Mouse (Mus musculus): Measurements from ENCODE around the gene Smoc2. TPM values are rescaled to one million over a fixed set of nuclear protein-coding genes. Genes with fewer than 3 reads are reported as not detected.

Smoc2 gene
- polyA plus RNA-seq, 1 experiment from 2014 or later = 4.6 TPM

- Histone ChIP-seq H3K9ac (no peak overlapping the region), H3K27ac (no peak overlapping the region), H3K4me1 (replicated peaks) (no peaks in the 10 kb centered on the region), H3K36me3 (no peaks in the 10 kb centered on the region), H3K4me2 (no peak overlapping the region), H3K27me3 (no peaks in the 10 kb centered on the region), H3K4me3 (replicated peaks) (no peak overlapping the region), H3K9me3 (replicated peaks) (no peaks in the 10 kb centered on the region)
- no peak for ATAC-seq (ENCODE audit: low read depth)
- no peak for DNase-seq
- WGBS (ENCODE audit: insufficient replicate concordance) = 23% methylated on average over 4 of the region's 4 CpGs
These were observed 38.1 kb downstream of the Smoc2 start for GRCm38 (mm10) chr17:14317439-14317838.

- H3K9me3 ChIP-seq (replicated peaks) = no peaks in the 10 kb centered on the region
- no peaks in the 10 kb centered on the region for H3K4me1 ChIP-seq (replicated peaks)
- DNase-seq (no peak), ATAC-seq (ENCODE audit: low read depth) (no peak)
- H3K4me3 ChIP-seq (replicated peaks) = no peak overlapping the region
- H3K9ac ChIP-seq = no peak overlapping the region
- no peaks in the 10 kb centered on the region for H3K27me3 ChIP-seq
- no peaks in the 10 kb centered on the region for H3K36me3 ChIP-seq
- H3K4me2 ChIP-seq = no peak overlapping the region
- no peak overlapping the region for H3K27ac ChIP-seq
- WGBS (ENCODE audit: insufficient replicate concordance) = 53% methylated on average over 7 of the region's 7 CpGs
These were observed 46.9 kb downstream of the Smoc2 start for GRCm38 (mm10) chr17:14326156-14326555.

DNA sequence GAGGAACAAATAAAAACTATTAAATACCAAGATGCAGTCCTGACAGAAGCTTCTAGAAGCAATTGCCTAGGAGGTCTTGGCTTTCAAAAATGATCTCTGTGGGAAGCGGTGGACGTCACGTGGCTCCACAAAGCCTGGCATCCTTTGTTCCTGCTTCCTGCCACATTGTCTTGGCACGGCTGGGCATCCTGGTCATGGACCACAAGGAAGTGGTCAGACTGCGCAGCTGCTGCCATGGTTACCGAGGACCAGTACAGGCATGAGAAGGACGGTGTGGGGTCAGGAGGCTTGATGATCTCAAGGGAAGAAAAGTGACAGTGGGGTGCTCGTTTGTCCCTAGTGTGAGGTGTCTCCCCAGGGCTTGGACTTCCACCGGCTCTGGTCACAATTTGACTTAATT, 48.7 kb downstream of the Smoc2 start:
- no peaks in the 10 kb centered on the region for H3K4me1 ChIP-seq (replicated peaks)
- H3K9ac ChIP-seq = no peak overlapping the region
- H3K36me3 ChIP-seq = no peaks in the 10 kb centered on the region
- no peak for DNase-seq
- 56% methylated on average over 9 of the region's 9 CpGs for WGBS (ENCODE audit: insufficient replicate concordance)
- no peaks in the 10 kb centered on the region for H3K9me3 ChIP-seq (replicated peaks)
- H3K4me3 ChIP-seq (replicated peaks) = no peak overlapping the region
- no peak overlapping the region for H3K4me2 ChIP-seq
- H3K27ac ChIP-seq = no peak overlapping the region
- H3K27me3 ChIP-seq = no peaks in the 10 kb centered on the region
- no peak for ATAC-seq (ENCODE audit: low read depth)

DNA sequence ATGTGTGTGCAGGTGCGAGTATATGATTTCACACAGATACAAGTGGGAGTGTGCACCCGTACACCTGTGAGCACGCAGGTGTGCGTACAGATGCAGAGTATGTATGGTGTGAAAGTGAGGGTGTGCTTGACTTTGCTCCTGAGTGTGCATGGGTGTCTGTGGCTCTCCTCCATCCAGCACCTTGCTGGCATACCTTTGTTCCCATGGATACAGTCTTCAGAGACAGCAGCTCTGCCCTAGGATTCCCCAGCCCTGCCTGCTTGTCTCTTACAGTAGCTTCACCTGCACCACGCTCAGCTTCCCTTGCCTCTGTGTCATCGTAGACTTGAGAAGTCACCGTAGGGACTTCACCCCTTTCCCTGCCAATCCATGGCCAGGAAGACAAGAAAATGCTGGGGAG, 51.2 kb downstream of the Smoc2 start:
- no peak overlapping the region for H3K9ac ChIP-seq
- H3K27ac ChIP-seq = no peak overlapping the region
- no peak overlapping the region for H3K4me2 ChIP-seq
- H3K9me3 ChIP-seq (replicated peaks) = no peaks in the 10 kb centered on the region
- 83% methylated on average over 7 of the region's 7 CpGs for WGBS (ENCODE audit: insufficient replicate concordance)
- H3K4me1 ChIP-seq (replicated peaks) = no peaks in the 10 kb centered on the region
- no peak for ATAC-seq (ENCODE audit: low read depth)
- H3K27me3 ChIP-seq = no peaks in the 10 kb centered on the region
- H3K4me3 ChIP-seq (replicated peaks) = no peak overlapping the region
- H3K36me3 ChIP-seq = no peaks in the 10 kb centered on the region
- no peak for DNase-seq

DNA sequence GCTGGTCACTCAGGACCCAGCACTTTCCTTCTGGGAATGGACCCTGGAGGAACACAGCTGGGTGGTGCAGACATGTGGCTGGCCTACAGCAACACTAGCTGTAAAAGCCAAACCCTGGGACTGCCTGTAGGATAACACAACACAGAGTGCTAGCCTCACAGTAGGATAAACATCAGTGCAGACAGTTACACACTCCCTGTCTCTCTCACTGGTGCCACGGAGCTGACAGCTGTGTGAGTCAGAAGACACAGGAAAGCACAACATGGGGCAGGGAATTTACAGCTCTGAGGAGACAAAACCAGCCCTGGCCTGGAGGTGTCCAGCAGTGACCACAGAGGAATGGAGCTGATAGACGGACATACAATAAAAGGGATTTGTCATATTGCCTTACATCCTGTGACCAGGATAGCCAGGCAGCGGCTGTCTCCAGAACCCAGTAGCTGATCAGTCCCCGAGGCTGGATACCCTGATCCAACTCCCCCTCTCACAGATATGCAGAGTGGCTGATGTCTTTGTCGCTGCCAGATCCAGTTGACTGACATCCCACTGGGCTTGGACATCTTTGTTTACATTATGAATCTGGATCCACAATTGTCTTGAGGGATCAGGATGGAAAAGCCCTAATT, 60.7 kb downstream of the Smoc2 start:
- DNase-seq = no peak
- H3K4me2 ChIP-seq = no peak overlapping the region

DNA sequence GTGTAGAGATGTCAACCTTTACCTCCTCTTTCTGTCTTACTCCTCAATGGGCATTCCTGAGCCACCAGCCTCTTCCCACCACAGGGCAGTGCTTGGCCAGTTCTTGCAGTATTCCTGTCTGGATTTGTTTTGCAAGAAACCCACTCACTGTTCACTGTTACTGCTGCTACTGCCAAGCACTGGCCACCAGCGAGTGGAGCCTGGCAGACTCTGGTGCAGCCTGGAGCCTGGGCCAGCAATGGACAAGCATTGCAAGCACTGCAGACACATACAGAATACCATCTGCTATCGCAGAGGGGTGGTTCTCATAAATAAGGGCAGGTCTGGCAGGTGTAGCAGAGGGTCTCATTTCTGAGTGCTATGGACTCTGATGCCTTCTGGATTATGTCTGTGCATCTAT, 61.4 kb downstream of the Smoc2 start:
- Histone ChIP-seq H3K4me2 (no peak overlapping the region), H3K9ac (no peak overlapping the region), H3K27me3 (no peaks in the 10 kb centered on the region), H3K36me3 (no peaks in the 10 kb centered on the region), H3K4me1 (replicated peaks) (no peaks in the 10 kb centered on the region), H3K27ac (no peak overlapping the region), H3K9me3 (replicated peaks) (no peaks in the 10 kb centered on the region), H3K4me3 (replicated peaks) (no peak overlapping the region)
- ATAC-seq (ENCODE audit: low read depth) = no peak
- no peak for DNase-seq
- 59% methylated on average over 2 of the region's 2 CpGs for WGBS (ENCODE audit: insufficient replicate concordance)

More for the DNA sequence above, 60.7 kb downstream of the Smoc2 start:
- no peak overlapping the region for H3K9ac ChIP-seq
- no peak overlapping the region for H3K4me3 ChIP-seq (replicated peaks)
- no peaks in the 10 kb centered on the region for H3K4me1 ChIP-seq (replicated peaks)
- H3K9me3 ChIP-seq (replicated peaks) = no peaks in the 10 kb centered on the region
- no peaks in the 10 kb centered on the region for H3K27me3 ChIP-seq
- WGBS (ENCODE audit: insufficient replicate concordance) = 45% methylated on average over 5 of the region's 5 CpGs
- H3K27ac ChIP-seq = no peak overlapping the region
- no peak for ATAC-seq (ENCODE audit: low read depth)
- no peaks in the 10 kb centered on the region for H3K36me3 ChIP-seq

DNA sequence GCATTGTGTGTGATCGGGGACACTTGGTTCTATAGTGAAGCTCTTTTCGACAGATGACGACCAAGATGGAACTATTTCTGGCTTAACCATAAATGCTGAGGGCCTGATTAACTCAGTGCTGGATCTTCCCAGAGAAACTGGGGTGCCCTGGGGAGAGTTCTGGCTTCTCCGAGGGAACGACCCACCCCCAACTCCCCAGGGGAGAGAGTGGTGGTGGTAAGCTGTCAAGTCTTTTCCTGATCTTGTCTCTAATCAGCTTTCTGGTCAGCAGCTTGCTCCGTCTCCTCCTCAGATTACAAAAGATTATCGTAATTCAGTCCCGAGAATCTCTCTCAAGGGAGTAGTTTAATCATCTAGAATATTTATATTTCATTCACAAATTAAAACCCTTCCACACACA, 63.2 kb downstream of the Smoc2 start:
- Histone ChIP-seq H3K9me3 (replicated peaks) (no peaks in the 10 kb centered on the region), H3K27me3 (no peaks in the 10 kb centered on the region), H3K4me3 (replicated peaks) (no peak overlapping the region), H3K4me1 (replicated peaks) (no peaks in the 10 kb centered on the region), H3K27ac (no peak overlapping the region), H3K9ac (no peak overlapping the region), H3K4me2 (no peak overlapping the region), H3K36me3 (no peaks in the 10 kb centered on the region)
- DNase-seq = no peak
- 34% methylated on average over 8 of the region's 8 CpGs for WGBS (ENCODE audit: insufficient replicate concordance)
- no peak for ATAC-seq (ENCODE audit: low read depth)

DNA sequence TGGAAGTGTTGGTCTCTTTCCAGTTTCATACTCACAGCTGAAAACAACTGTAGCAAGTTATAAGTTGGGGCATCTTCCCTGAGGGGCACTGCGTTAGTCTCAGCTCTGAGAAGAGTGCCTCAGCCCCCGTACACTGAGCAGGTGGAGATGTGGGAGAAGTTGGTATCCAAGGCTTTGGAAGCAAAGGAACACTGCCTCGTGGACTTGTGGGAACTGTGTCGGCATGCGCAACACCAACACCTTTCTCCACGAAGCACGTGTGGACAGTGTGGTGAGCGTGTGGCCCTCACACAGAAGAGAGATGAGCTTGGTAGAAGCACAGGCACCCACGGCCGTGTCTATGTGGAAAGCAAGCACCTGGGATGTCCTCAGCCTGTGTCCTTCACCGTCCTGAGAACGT, 64.1 kb downstream of the Smoc2 start:
- Histone ChIP-seq H3K27ac (no peak overlapping the region), H3K27me3 (no peaks in the 10 kb centered on the region), H3K4me3 (replicated peaks) (no peak overlapping the region), H3K4me1 (replicated peaks) (no peaks in the 10 kb centered on the region), H3K4me2 (no peak overlapping the region), H3K36me3 (no peaks in the 10 kb centered on the region), H3K9ac (no peak overlapping the region), H3K9me3 (replicated peaks) (no peaks in the 10 kb centered on the region)
- no peak for ATAC-seq (ENCODE audit: low read depth)
- 66% methylated on average over 12 of the region's 12 CpGs for WGBS (ENCODE audit: insufficient replicate concordance)
- no peak for DNase-seq

GRCm38 (mm10) chr17:14345556-14345955, 66.2 kb downstream of the Smoc2 start:
- 42% methylated on average over 4 of the region's 4 CpGs for WGBS (ENCODE audit: insufficient replicate concordance)
- Histone ChIP-seq H3K4me2 (no peak overlapping the region), H3K27me3 (no peaks in the 10 kb centered on the region), H3K4me1 (replicated peaks) (no peaks in the 10 kb centered on the region), H3K36me3 (no peaks in the 10 kb centered on the region), H3K27ac (no peak overlapping the region), H3K9ac (no peak overlapping the region), H3K4me3 (replicated peaks) (no peak overlapping the region), H3K9me3 (replicated peaks) (no peaks in the 10 kb centered on the region)
- DNase-seq (no peak), ATAC-seq (ENCODE audit: low read depth) (no peak)

DNA sequence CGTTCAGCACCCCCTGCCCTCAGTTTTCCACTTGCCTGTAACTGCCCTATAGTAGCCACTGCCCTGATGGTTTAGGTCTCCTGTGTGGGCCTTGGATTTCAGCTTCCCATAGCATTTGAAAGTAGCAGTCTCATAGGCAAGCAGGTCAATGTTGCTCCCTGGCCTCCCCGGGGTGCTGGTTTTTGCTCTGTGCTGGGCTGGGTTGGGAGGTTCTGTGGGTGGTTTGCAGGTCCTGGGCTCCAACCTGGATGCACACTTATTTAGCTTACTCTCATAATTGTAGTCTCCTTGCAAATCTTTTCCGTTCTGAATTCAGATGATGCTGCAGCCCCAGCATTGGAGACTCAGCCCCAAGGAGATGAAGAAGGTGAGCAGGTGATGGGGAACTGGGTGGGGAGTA, 67.6 kb downstream of the Smoc2 start:
- no peak for DNase-seq
- Histone ChIP-seq H3K9ac (no peak overlapping the region), H3K36me3 (no peaks in the 10 kb centered on the region), H3K4me1 (replicated peaks) (no peaks in the 10 kb centered on the region), H3K9me3 (replicated peaks) (no peaks in the 10 kb centered on the region), H3K4me2 (no peak overlapping the region), H3K4me3 (replicated peaks) (no peak overlapping the region), H3K27me3 (no peaks in the 10 kb centered on the region), H3K27ac (no peak overlapping the region)
- WGBS (ENCODE audit: insufficient replicate concordance) = 49% methylated on average over 3 of the region's 3 CpGs
- no peak for ATAC-seq (ENCODE audit: low read depth)

GRCm38 (mm10) chr17:14349086-14349814, 69.9 kb downstream of the Smoc2 start:
- no peaks in the 10 kb centered on the region for H3K9me3 ChIP-seq (replicated peaks)
- 66% methylated on average over 6 of the region's 6 CpGs for WGBS (ENCODE audit: insufficient replicate concordance)
- no peaks in the 10 kb centered on the region for H3K36me3 ChIP-seq
- no peaks in the 10 kb centered on the region for H3K4me1 ChIP-seq (replicated peaks)
- H3K9ac ChIP-seq = no peak overlapping the region
- H3K4me3 ChIP-seq (replicated peaks) = no peak overlapping the region
- DNase-seq (no peak), ATAC-seq (ENCODE audit: low read depth) (no peak)
- H3K27me3 ChIP-seq = no peaks in the 10 kb centered on the region
- H3K4me2 ChIP-seq = no peak overlapping the region
- H3K27ac ChIP-seq = no peak overlapping the region
